Mouse (Mus musculus) heart, adult 9 months (tissue): ENCODE data around the gene Shc3.

ENCODE experiments used
- DNase-seq, 2 experiments: peaks; one replicate each; pipeline ENCODE4 v3.0.0; 2022; ENCODE audit warnings: low spot score in 2 of 2

Shc3 gene

GRCm38 (mm10) chr13:51482786-51483185 is 86.4 kb downstream of the Shc3 start:
- DNase-seq, result no peak

- no peak for DNase-seq
These were observed 88.7 kb downstream of the Shc3 start for GRCm38 (mm10) chr13:51480341-51481011.

- no peak for DNase-seq
These were observed 89.4 kb downstream of the Shc3 start for GRCm38 (mm10) chr13:51479826-51480225.

- no peak for DNase-seq
These were observed 92.2 kb downstream of the Shc3 start for GRCm38 (mm10) chr13:51476991-51477390.

GRCm38 (mm10) chr13:51468697-51469250 is 100.4 kb downstream of the Shc3 start:
- no peak for DNase-seq

GRCm38 (mm10) chr13:51466117-51466841 is 102.9 kb downstream of the Shc3 start:
- no peak for DNase-seq

- no peak for DNase-seq
These were observed 104.9 kb downstream of the Shc3 start for GRCm38 (mm10) chr13:51464294-51464693.

- no peak for DNase-seq
These were observed 112.9 kb downstream of the Shc3 start for GRCm38 (mm10) chr13:51456190-51456878.

- no peak for DNase-seq
These were observed 122.7 kb downstream of the Shc3 start for GRCm38 (mm10) chr13:51446550-51446949.

- no peak for DNase-seq
These were observed 126.3 kb downstream of the Shc3 start for GRCm38 (mm10) chr13:51442922-51443321.

- no peak for DNase-seq
These were observed 131.8 kb downstream of the Shc3 start for GRCm38 (mm10) chr13:51437105-51438085.

- no peak for DNase-seq
These were observed 134.1 kb downstream of the Shc3 start for GRCm38 (mm10) chr13:51435146-51435545.

- DNase-seq, result no peak
These were observed 134.8 kb downstream of the Shc3 start for GRCm38 (mm10) chr13:51434460-51434859.

GRCm38 (mm10) chr13:51433371-51433770 is 135.8 kb downstream of the Shc3 start:
- DNase-seq, result no peak

- no peak for DNase-seq
These were observed 143.4 kb downstream of the Shc3 start for GRCm38 (mm10) chr13:51425662-51426443.

GRCm38 (mm10) chr13:51424647-51425046 is 144.6 kb downstream of the Shc3 start:
- no peak for DNase-seq

- no peak for DNase-seq
These were observed 145.6 kb downstream of the Shc3 start for GRCm38 (mm10) chr13:51423647-51424046.

- DNase-seq, result no peak
These were observed 148.4 kb downstream of the Shc3 start for GRCm38 (mm10) chr13:51420861-51421260.

GRCm38 (mm10) chr13:51419501-51419900 is 149.7 kb downstream of the Shc3 start:
- DNase-seq, result no peak

- DNase-seq, result no peak
These were observed 150.2 kb downstream of the Shc3 start for GRCm38 (mm10) chr13:51418942-51419451.
